In genomic region chr11:6790690-6791089, GRCm38 (mm10) we compare ENCODE assay signal across 10 mouse cellular contexts. TPM values are rescaled to one million over a fixed set of nuclear protein-coding genes. Genes with fewer than 3 reads are reported as not detected.
DNase-seq lines count a peak whose midpoint lies in the region; TF ChIP-seq lines count a peak whose summit lies in the region.
"Had no signal": no experiment of that assay in that cellular context is flagged by ENCODE, and none has a peak within 500 bp of the region (broad histone marks: within the 10 kb centered on the region; RNA-seq: fewer than 3 reads in every experiment).

No protein-coding gene starts in this region.

- peak; percentile 61 for TF ChIP-seq CTCF in layer of hippocampus, adult 2 months (conservative IDR thresholded peaks at IDR 0.05)

- peak; percentile 48 for DNase-seq in adrenal gland, postnatal 14 days
- DNase-seq in adrenal gland, postnatal 25 days = no peak
- no peak for DNase-seq in layer of hippocampus, adult 2 months (ENCODE audit: low spot score in 2 of 2)
- no peak for DNase-seq in layer of hippocampus, postnatal 14 days (ENCODE audit: low spot score in 2 of 2)
- DNase-seq in B cell, adult 2 months = peak; percentile 33 to 41
- DNase-seq in kidney, postnatal 25 days = peak; percentile 26 to 39
- DNase-seq in right cerebral cortex, adult 18-20 months = no peak
- DNase-seq in c-Kit-positive CD71-positive TER-119-positive erythroid progenitor cells, embryonic 14.5 days (ENCODE audit: low spot score) = no peak

- no peak overlapping the region for H3K4me3 ChIP-seq in layer of hippocampus, adult 2 months
- H3K4me3 ChIP-seq: forebrain, embryonic 10.5 days had no signal

- H3K27ac ChIP-seq in layer of hippocampus, adult 2 months = no peak overlapping the region
- H3K27ac ChIP-seq: forebrain, embryonic 10.5 days had no signal

RNA-seq across cellular contexts. Expression of gene Gm11983, which starts 46.8 kb away (rescaled TPM):
- total RNA-seq in adrenal gland, postnatal 14 days (2021) = not detected in 2 replicates
- not detected in 2 replicates for total RNA-seq in adrenal gland, postnatal 25 days (2021)
- total RNA-seq in layer of hippocampus, adult 2 months (2021) = not detected
- not detected for total RNA-seq in layer of hippocampus, postnatal 14 days (2021)
- total RNA-seq: heart, adult 8-10 months had no signal

Comparison
In these comparisons a context has a peak if more than half of its experiments do, and no peak if none do; other contexts are left out.
1. DNase-seq: peak in adrenal gland, postnatal 14 days (single experiment), B cell, adult 2 months (2 of 2) and kidney, postnatal 25 days (2 of 2); none in adrenal gland, postnatal 25 days (single experiment), layer of hippocampus, adult 2 months (0 of 2), layer of hippocampus, postnatal 14 days (0 of 2), right cerebral cortex, adult 18-20 months (single experiment) and c-Kit-positive CD71-positive TER-119-positive erythroid progenitor cells, embryonic 14.5 days (single experiment).